Mouse (Mus musculus) small intestine, adult 2 months (tissue): ENCODE data around the gene Igsf3. TPM values are rescaled to one million over a fixed set of nuclear protein-coding genes. Genes with fewer than 3 reads are reported as not detected.

Experiments
- H3K27ac ChIP-seq: fragments of 200-500 bp; 2 replicates; pipeline ENCODE4 v1.5.1; 2012; ENCODE audit warnings: low read depth, low read length, control low read depth, inconsistent platforms; ENCODE audit not compliant: insufficient read depth
- H3K27me3 ChIP-seq: fragments of 200-500 bp; 2 replicates; pipeline ENCODE4 v1.6.1; 2012; ENCODE audit warnings: mild to moderate bottlenecking, moderate library complexity, low read length, inconsistent platforms; ENCODE audit not compliant: control insufficient read depth, insufficient read depth
- H3K36me3 ChIP-seq: fragments of 200-500 bp; 2 replicates; pipeline ENCODE4 v1.6.1; 2012; ENCODE audit warnings: mild to moderate bottlenecking, low read length, control low read depth, inconsistent platforms; ENCODE audit not compliant: control insufficient read depth, insufficient read depth
- H3K4me1 ChIP-seq: fragments of 200-500 bp; 2 replicates; pipeline ENCODE4 v1.6.1; 2012; ENCODE audit warnings: low read length, inconsistent platforms, mixed read lengths; ENCODE audit not compliant: control insufficient read depth, insufficient read depth, insufficient read length
- H3K4me3 ChIP-seq: fragments of 200-500 bp; 2 replicates; pipeline ENCODE4 v1.5.1; 2012; ENCODE audit warnings: low read depth, mild to moderate bottlenecking, control low read depth, inconsistent platforms, low read length, moderate library complexity
- CTCF ChIP-seq: fragments of 200-500 bp; IDR thresholded peaks from 2 replicates; pipeline ENCODE4 v1.5.1; 2012; ENCODE audit warnings: low read depth, mild to moderate bottlenecking, control low read depth, inconsistent platforms, low read length, moderate library complexity, mixed read lengths; ENCODE audit not compliant: insufficient replicate concordance, insufficient read length; ENCODE audit errors: extremely low read depth
- POLR2A ChIP-seq: fragments of 200-500 bp; IDR thresholded peaks from 2 replicates; pipeline ENCODE4 v1.6.1; 2012; ENCODE audit warnings: low read depth, mild to moderate bottlenecking, control low read depth, inconsistent platforms, low read length, moderate library complexity
- WGBS: fragments of 180-500 bp; shearing (Covaris S2); methylation state at CpG from one replicate; pipeline ENCODE4 v1.1.7; 2018; 5-methylcytosine and 5-hydroxymethylcytosine counted together
- polyA plus RNA-seq: library from polyadenylated mRNA; depleted of rRNA; stranded (reverse); fragments of >200 nt; gene quantifications from 2 replicates; pipeline ENCODE4 v1.2.3, GENCODE M21; 2012

The Igsf3 gene
- polyA plus RNA-seq, 1 experiment = 17.0 TPM

GRCm38 (mm10) chr3:101360832-101361231, 16.1 kb upstream of the Igsf3 start:
- TF ChIP-seq POLR2A (no peak), CTCF (no peak)
- Histone ChIP-seq H3K27me3 (peaks cover 3% of the 10 kb centered on the region; the same call in 1 of the 2 replicates), H3K36me3 (no peaks in the 10 kb centered on the region), H3K4me1 (no peaks in the 10 kb centered on the region), H3K27ac (no peak overlapping the region), H3K4me3 (no peak overlapping the region)
- WGBS = 85% methylated on average over 6 of the region's 6 CpGs

DNA sequence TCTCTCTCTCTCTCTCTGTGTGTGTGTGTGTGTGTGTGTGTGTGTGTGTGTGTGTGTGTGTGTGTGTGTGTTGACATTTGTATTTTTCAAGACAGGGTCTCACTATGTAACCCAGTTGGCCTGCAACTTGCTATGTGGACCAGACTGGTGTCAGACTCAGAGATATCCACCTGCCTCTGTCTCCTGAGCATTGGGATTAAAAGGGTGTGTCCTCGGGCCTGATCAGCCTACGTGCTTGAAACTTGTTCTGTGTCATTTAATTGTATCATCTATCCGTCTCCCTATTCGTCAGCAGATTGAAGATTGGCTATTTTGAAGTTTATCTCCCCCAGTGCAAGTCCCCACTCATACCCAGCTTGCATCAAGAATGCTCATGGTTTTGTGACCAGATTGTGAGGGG, 14.5 kb upstream of the Igsf3 start:
- Histone ChIP-seq H3K36me3 (no peaks in the 10 kb centered on the region), H3K27me3 (peaks cover 3% of the 10 kb centered on the region; the same call in 1 of the 2 replicates), H3K4me1 (no peaks in the 10 kb centered on the region), H3K27ac (no peak overlapping the region), H3K4me3 (no peak overlapping the region)
- TF ChIP-seq CTCF (no peak), POLR2A (no peak)
- 84% methylated on average over 4 of the region's 4 CpGs for WGBS

- 61% methylated on average over 7 of the region's 7 CpGs for WGBS
Observed at GRCm38 (mm10) chr3:101363574-101363973, 13.3 kb upstream of the Igsf3 start.

DNA sequence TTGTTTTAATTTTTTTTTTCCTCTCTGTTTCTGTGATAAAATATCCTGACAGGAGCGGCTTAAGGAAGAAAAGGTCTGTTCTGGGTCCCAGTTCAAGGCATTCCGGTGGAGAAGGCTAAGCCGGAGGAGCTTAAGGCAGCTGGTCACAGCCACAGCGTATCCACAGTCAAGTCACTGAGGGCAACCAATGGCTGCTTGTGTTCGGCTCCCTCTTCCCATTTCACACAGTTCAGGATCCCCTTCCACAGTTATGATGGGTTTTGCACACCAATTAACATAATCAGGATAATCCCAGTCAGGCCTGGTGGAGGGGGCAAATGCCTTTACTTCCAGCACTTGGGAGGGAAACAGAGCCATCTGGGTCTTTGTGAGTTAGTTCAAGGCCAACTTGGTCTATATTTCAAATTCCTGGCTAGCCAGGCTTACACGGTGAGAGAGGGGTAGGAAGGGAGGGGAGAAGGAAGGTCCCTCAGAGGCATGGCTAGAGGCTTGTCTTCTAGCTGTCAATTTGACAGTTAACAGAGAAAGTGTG, 11.7 kb upstream of the Igsf3 start:
- TF ChIP-seq CTCF (no peak), POLR2A (no peak)
- Histone ChIP-seq H3K27ac (no peak overlapping the region), H3K4me1 (no peaks in the 10 kb centered on the region), H3K27me3 (no peaks in the 10 kb centered on the region), H3K36me3 (no peaks in the 10 kb centered on the region), H3K4me3 (no peak overlapping the region)
- WGBS = 85% methylated on average over 6 of the region's 6 CpGs

More at GRCm38 (mm10) chr3:101363574-101363973, 13.3 kb upstream of the Igsf3 start:
- Histone ChIP-seq H3K4me3 (no peak overlapping the region), H3K27me3 (peaks cover 3% of the 10 kb centered on the region; the same call in 1 of the 2 replicates), H3K36me3 (no peaks in the 10 kb centered on the region), H3K27ac (no peak overlapping the region), H3K4me1 (no peaks in the 10 kb centered on the region)
- no peak for TF ChIP-seq CTCF
- TF ChIP-seq POLR2A = no peak

GRCm38 (mm10) chr3:101365911-101366310, 11.0 kb upstream of the Igsf3 start:
- 74% methylated on average over 9 of the region's 9 CpGs for WGBS
- no peak overlapping the region for H3K27ac ChIP-seq
- TF ChIP-seq POLR2A (no peak), CTCF (no peak)
- H3K27me3 ChIP-seq = no peaks in the 10 kb centered on the region
- no peak overlapping the region for H3K4me3 ChIP-seq
- no peaks in the 10 kb centered on the region for H3K36me3 ChIP-seq
- H3K4me1 ChIP-seq = no peaks in the 10 kb centered on the region

DNA sequence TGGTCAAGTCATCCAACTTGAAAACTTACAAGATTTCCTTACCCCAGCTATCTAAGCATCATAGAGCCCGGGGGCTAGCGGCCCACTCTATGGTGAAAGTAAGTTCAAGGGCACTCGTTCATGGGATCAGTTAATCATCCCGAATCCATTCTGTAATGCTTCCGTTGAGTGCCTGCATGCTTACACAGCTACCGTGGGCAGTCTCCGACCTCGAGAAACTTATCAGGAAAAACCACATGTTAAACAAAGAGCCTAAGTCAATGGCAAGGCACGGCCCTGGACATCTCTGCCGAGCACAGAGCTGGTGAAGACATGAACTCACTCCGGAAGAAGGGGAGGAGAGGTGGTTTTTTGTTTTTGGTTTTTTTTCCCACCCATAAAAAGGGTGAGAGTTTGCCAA, 9.5 kb upstream of the Igsf3 start:
- TF ChIP-seq CTCF (no peak), POLR2A (no peak)

GRCm38 (mm10) chr3:101369301-101369881, 7.5 kb upstream of the Igsf3 start:
- no peaks in the 10 kb centered on the region for H3K36me3 ChIP-seq
- TF ChIP-seq CTCF (no peak), POLR2A (no peak)
- 0 out of 2 replicates have a peak, but pooled peaks cover 2% of the 10 kb centered on the region for H3K4me1 ChIP-seq
- WGBS = 24% methylated on average over 10 of the region's 10 CpGs
- H3K27me3 ChIP-seq = no peaks in the 10 kb centered on the region
- H3K27ac ChIP-seq = no peak overlapping the region
- H3K4me3 ChIP-seq = no peak overlapping the region

More for the DNA sequence above, 9.5 kb upstream of the Igsf3 start:
- no peak overlapping the region for H3K4me3 ChIP-seq
- H3K27me3 ChIP-seq = no peaks in the 10 kb centered on the region
- no peaks in the 10 kb centered on the region for H3K36me3 ChIP-seq
- WGBS = 38% methylated on average over 11 of the region's 11 CpGs
- no peak overlapping the region for H3K27ac ChIP-seq
- 0 out of 2 replicates have a peak, but pooled peaks cover under 1% of the 10 kb centered on the region for H3K4me1 ChIP-seq
